Mouse (Mus musculus) naive thymus-derived CD4-positive, alpha-beta T cell, adult 2 months (primary cell): ENCODE data around the gene Gm45062.
A peak's percentile ranks its signal among the peaks of the same experiment; 100 is the strongest.

Experiments
- DNase-seq: peaks from one replicate; pipeline ENCODE4 v3.0.0-alpha.2; 2011; ENCODE audit warnings: low read depth

The Gm45062 gene

GRCm38 (mm10) chr6:8259004-8259666 lies at the start of gene Gm45062, which contains the start of the genes Rpa3 and Umad1:
Gene Gm45062 (plus strand): TSS chr6:8259450.
Gene Rpa3 (minus strand): TSS chr6:8259173.
Gene Umad1 (plus strand): TSS chr6:8259288.
- DNase-seq: peak; percentile 97

- no peak for DNase-seq
Measured at GRCm38 (mm10) chr6:8209866-8210186, 49.4 kb upstream of the Gm45062 start.

- peak; percentile 13 for DNase-seq
Measured at GRCm38 (mm10) chr6:8210661-8211060, 48.6 kb upstream of the Gm45062 start.

GRCm38 (mm10) chr6:8227035-8227434 lies 32.2 kb upstream of the Gm45062 start:
- DNase-seq: no peak

GRCm38 (mm10) chr6:8228596-8228995 lies 30.7 kb upstream of the Gm45062 start:
- no peak for DNase-seq

GRCm38 (mm10) chr6:8258316-8258715 lies 934 bp upstream of the Gm45062 start:
- DNase-seq: no peak

- no peak for DNase-seq
Measured at GRCm38 (mm10) chr6:8259667-8260044, 406 bp downstream of the Gm45062 start.

- DNase-seq: no peak
Measured at GRCm38 (mm10) chr6:8271047-8271446, 11.8 kb downstream of the Gm45062 start.

GRCm38 (mm10) chr6:8274387-8275054 lies 15.3 kb downstream of the Gm45062 start:
- peak; percentile 73 for DNase-seq

- DNase-seq: peak; percentile 70
Measured at GRCm38 (mm10) chr6:8275098-8275497, 15.8 kb downstream of the Gm45062 start.

GRCm38 (mm10) chr6:8276431-8276830 lies 17.2 kb downstream of the Gm45062 start:
- no peak for DNase-seq

- peak; percentile 74 for DNase-seq
Measured at GRCm38 (mm10) chr6:8278426-8279002, 19.3 kb downstream of the Gm45062 start.

GRCm38 (mm10) chr6:8283255-8283654 lies 24.0 kb downstream of the Gm45062 start:
- DNase-seq: no peak

GRCm38 (mm10) chr6:8285401-8285960 lies 26.2 kb downstream of the Gm45062 start:
- DNase-seq: no peak

- DNase-seq: no peak
Measured at GRCm38 (mm10) chr6:8286146-8286545, 26.9 kb downstream of the Gm45062 start.

- DNase-seq: no peak
Measured at GRCm38 (mm10) chr6:8288755-8289580, 29.7 kb downstream of the Gm45062 start.

- no peak for DNase-seq
Measured at GRCm38 (mm10) chr6:8294048-8294784, 35.0 kb downstream of the Gm45062 start.

- no peak for DNase-seq
Measured at GRCm38 (mm10) chr6:8299066-8299863, 40.0 kb downstream of the Gm45062 start.

- DNase-seq: no peak
Measured at GRCm38 (mm10) chr6:8307878-8308775, 48.9 kb downstream of the Gm45062 start.

- DNase-seq: no peak
Measured at GRCm38 (mm10) chr6:8312554-8312953, 53.3 kb downstream of the Gm45062 start.
